Mouse (Mus musculus): ENCODE results near the gene Map2.

Map2 gene

DNA sequence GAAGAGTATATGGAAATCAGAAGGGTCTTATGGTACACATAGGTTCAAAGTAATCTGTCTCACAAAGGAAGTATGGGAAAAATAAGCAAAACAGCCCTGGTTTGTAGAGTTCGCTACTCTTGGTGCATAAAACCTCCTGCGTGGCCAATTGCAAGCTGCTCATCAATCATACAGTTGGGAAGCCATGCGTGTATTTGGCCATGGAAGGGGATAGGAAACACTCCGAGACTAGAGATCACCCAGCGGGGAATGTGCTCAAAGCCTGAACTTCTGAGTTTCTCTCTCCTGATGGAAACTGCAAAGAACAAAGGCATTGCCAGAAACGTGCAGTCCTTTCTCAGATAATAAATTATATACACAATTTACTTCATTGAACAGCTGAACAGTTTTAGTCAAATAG lies 124.3 kb downstream of the Map2 start:
- DNase-seq (ENCODE audit: low spot score): no peak

DNA sequence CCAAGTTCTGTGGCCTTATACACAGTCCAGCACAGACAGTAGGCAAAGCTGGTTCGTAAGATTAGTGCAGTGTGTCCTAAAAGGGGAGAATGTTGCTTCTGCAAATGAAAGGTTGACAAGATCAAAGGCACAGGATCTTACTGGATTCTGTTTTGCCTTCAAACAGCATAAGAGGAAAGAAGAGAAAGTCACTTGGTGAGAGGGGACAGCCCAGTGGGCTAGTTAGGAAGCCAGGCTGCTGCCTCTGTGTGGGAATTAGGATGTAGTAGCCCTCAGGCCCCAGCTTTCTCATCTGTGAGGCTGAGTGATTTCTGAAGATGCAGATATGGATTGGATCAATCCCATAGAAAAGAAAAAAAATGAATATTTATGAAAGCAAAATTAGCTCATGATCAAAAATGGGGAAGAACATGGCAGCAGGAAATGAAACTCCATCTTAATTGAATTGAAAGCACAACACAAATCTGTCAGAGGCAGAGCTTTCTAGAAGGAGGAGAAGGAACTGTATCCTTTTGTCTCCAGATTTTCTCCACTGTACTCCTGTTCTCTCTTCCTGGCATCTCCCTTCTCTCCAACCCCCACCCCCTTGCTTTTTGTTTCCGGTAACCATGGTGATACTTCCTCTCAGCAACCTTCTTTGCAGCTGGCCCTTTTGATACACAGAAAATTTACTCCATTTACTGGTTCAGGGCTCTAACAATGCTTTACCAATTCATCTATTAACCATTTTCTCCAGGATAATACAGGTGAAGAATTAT lies 145.5 kb downstream of the Map2 start:
- DNase-seq (ENCODE audit: low spot score): peak; percentile 50

DNA sequence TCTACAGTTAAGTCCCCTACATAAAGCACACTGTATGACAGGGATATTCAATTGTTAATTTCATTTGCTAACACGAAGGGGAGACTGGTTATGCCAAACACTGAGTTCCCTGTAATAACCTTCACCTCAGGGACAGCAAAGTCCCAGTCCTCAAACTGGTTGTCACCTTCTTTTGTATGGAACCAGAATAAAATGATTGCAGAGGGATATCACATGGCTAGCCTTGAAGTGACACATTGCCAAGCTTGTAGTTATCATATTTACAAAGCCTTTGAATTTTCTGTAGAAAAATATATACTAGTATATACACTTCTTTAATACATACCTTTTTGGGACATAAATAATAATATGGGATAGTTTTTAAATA lies 146.0 kb downstream of the Map2 start:
- DNase-seq (ENCODE audit: low spot score): peak; percentile 29

DNA sequence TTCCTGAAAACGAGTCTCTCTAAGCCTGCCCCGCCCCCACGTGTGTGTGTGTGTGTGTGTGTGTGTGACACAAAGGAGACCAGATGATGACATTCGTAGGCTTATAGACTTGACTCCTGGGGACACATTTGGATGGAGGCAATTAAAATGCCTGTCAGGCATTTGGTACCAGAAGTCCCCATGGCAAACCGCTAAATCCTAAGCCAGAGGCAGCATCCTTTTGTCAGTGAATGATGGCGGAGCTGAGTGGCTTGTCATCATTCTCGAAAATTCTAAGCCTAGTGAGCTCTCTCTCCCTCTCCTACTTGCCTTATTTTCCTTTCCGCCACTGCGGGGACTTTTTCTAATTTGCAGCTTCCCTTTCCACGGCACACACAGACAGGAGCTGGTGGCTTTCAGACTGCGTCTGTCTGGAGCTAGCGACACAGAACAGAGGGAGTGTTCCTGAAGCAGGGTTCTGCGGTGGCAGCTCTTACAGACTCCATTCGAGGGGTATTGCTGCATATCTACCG lies 146.6 kb downstream of the Map2 start:
- peak; percentile 66 for DNase-seq (ENCODE audit: low spot score)

DNA sequence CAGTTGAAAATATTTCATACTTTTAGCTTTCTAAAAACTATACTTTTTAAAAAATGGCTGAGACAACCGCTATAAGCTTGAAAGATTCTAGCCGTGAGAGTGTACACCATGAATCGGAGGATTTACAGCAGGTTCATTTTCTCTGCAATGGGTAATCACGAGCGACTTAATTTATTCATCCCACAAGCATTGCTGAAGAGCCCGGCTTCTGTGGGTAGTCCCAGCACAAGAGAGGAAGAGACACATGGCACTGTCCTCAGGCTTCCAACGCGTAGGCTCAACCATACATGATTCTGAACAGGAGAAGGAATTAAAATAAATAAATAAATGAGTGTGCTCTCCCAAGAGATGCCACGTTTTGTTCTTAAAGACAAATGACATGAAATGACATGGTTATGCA lies 148.4 kb downstream of the Map2 start:
- peak; percentile 28 for DNase-seq (ENCODE audit: low spot score)

DNA sequence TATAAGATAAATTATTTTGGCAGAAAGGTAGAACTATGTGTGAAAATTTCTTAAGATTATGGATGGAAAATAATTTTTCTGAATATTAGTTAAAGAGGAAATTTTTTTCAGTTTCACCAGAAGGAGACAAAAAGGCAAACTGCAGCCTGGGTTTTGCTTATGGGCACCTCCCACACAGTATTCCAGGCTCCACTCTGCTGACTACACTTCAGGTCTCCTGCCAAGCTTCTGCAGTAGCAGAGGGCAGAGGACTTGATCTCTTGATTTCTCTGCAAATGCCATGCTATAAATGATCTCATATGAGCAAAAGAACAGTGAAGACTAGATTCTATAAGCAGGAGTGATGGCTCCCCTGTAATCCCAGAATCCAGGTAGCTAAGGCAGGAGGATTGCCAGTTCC lies 149.9 kb downstream of the Map2 start:
- no peak for DNase-seq (ENCODE audit: low spot score)

DNA sequence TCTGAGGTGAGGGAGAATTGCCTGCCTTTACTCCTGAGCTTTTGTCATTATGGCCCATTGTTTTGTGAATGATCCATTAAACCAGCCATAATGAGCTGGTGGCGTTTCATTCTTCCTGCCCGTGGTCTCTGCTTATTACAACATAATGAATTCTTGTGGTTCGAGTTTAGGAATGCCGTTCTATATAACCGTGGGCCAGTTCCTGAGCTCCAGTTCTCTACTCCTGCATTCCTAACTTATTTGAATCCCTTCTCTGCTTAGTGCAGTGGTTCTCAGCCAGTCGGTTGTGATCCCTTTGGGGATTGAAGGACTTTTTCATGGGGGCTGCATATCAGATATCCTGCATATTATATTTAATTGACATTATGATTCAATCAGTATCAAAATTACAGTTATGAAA lies 153.9 kb downstream of the Map2 start:
- peak; percentile 31 for DNase-seq (ENCODE audit: low spot score)

DNA sequence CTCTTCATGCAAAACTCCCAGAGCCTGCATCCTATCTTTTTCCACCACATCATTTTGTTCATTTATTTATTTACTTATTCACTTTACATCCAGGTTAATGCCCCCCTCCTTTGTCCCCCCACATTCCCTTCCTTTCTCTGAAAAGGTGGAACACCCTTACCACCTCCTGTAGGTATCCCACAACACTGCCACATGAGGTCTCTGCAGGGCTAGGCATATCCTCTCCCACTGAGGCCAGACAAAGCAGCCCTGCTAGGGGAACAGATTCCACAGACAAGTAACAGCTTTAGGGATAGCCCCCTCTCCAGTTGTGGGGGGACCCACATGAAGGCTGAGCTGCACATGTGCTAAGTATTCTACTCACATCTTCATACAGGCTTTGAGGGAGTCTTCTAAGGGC lies 154.5 kb downstream of the Map2 start:
- no peak for DNase-seq (ENCODE audit: low spot score)

DNA sequence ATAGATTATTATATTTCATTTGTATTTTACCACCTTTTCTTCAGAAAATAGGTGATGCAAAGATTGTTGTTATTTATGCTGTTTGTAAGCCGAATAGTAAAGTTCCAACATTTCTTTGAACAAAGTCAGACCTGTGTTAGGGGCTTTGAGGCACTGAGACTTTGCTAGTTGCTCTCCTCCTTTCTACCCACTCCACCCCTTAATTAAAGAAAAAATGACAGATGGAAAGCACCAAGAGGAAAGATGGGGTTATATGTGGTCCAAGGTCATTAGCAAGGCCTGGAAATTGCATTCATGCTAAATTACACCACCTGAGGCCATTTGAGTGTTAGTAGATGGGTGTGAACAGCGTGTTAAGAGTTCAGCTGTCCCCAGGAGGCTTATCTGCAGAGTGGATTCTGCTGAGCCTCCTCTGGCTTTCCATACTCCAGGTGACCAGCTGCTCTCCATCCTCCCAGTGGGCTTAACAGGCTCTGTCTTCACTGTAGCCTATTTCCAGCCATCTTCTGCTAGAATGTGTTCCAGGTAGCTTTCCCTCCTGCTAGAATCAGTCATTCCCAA lies 160.7 kb downstream of the Map2 start:
- peak; percentile 24 for DNase-seq (ENCODE audit: low spot score)

DNA sequence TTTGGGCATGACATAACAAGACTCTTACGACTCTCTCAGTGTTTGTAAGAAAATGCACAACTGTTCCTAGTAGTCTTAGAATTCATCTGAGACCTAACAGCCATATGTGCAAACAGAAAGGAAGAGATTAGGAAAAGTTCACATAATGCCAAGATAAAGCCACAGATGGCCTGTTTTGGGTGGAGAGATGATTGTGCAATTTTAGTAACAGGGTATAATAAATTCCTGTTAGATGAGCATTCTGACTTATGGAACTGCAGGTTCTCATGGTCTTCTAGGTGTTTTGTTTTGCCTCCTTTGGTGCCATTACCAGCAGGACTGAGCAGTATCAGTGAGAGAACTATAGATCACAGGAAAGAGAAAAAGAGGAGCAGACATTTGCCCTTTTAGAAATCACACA lies 164.1 kb downstream of the Map2 start:
- DNase-seq (ENCODE audit: low spot score): no peak

DNA sequence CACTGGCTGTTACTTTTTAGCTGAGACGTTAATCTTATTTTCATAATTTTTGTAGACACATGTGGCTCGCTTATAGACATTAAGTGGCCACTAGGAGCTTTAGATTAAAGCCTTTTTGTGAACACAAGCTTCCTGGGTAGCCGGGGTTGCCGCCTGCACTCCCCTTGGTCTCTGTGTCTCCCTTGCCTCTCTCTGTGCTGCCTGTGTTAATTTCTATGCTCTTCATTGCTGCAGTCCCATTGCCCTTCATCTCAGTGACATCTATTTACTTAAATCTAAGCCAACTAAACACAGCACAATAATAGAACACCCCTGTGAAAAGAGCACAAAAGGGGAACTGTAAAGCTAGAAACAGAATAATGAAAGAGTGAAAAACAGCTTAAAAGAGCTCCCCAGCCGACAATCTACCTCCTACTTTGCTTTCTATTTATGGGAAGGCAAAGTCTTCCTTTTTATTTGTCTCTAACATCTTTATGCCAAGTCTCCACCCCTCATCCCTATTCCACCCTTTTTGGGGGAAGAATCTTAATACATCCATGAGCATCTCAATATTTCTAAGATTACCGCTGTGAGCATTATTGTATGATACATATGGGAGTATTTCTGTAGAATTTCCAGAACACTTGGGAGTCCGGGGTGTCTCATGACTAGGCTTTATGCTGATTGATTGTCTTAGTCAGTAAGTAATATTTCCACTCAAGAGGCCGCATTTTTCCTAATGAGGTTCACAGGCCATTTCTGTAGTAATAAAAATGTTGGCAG lies 173.5 kb downstream of the Map2 start:
- DNase-seq (ENCODE audit: low spot score): no peak

DNA sequence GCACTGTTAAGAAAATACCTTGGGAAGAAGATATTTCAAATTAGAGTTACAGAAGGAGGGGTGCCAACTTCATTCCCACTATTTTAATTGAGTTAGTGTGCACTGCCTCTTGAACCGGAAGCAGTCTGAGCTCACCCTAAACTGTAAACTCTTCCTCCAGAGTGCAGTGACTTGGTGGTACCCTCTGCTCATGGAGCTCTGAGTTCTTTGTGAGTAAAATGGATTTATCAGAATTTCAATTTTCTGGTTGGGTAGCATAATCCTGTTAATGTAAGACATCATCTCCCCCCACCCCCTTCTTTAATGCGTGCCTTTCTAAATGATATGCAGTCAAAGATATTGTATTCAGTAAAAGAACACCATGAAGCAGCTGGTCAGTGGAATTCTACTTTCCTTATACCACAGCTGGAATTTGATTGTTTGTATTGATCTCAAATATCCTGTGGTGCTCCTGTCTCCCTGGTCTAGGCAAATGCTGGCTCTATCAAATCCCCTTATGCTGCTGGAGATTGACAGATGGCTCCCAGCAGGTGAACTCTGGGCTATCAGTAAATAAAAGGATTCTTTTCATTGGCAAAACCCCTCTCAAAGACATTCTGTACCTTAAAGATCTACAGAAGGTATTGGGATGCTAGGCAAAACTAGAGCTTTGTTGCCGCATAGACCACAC lies 174.2 kb downstream of the Map2 start:
- DNase-seq (ENCODE audit: low spot score): no peak

DNA sequence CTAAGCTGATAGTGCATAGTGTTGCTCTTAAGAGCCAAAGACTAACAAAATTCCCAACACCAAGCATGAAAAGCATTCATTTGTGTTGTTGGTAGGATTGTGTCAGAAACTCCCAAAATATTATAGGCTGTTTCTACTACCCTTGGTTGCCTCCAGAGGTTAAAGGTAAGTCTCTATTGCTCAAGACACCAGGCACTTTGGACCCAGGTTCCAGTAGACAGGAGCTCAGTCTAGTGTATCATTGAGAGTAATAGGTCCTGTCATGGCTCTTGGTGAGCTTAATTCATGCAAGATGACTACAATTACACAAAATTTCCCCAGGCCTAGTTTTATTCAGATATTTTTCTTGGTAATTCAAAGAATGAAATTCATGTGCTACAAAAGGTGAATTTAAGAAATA lies 176.3 kb downstream of the Map2 start:
- DNase-seq (ENCODE audit: low spot score): no peak

DNA sequence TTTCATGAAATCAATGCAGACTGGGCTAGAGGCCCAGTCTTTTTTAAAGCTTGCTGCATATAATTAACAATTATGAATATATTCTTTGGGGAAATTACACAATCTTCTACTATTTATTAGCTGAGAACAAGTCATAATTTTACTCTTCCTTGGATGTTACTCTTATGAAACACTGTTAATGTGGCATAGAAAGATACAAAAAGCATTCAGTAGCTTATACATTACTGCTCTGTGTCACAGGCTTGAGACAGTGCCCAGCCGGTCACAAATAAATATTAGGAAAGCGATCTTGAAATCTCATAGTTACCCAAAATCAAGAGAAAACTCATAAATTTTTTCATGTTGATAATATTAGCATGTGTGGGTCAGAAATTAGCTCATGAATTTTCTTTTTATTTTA lies 186.7 kb downstream of the Map2 start:
- DNase-seq (ENCODE audit: low spot score): no peak

DNA sequence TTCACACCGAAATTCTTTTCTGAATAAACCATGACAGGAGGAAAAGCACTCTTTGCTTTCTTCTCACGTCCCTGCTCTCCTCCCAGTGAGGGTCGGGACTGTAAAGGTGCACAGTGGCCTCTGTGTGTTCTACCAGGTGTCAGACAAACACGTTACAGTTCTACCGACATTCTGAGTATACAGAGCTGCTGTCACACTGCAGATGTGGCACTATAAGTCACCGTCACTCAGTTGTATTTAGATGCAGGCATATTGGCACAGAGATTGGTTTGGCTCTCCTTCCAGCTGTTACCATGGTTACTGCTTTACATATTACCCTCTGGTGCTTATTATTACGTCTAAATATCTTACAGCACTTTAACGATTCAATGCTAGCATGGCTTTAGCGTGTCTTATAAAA lies 188.2 kb downstream of the Map2 start:
- no peak for DNase-seq (ENCODE audit: low spot score)

DNA sequence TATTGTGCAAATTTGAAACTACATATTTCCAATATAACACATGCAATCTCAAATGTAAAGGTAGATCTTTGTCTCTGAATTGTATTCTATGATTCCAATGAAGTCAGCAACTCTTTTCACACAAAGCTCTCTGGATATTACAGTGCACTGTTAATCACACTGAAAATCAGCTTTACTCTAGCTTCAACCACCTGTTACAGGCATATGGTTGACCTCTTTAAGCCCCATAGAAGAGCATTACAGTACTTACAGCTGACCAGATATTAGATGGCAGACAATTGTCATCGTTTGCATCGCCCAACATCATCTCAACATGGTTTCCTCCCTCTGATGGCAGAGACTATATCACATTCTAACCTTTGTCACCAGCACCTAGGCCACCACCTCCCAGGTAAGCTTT lies 189.3 kb downstream of the Map2 start:
- peak; percentile 35 for DNase-seq (ENCODE audit: low spot score)

DNA sequence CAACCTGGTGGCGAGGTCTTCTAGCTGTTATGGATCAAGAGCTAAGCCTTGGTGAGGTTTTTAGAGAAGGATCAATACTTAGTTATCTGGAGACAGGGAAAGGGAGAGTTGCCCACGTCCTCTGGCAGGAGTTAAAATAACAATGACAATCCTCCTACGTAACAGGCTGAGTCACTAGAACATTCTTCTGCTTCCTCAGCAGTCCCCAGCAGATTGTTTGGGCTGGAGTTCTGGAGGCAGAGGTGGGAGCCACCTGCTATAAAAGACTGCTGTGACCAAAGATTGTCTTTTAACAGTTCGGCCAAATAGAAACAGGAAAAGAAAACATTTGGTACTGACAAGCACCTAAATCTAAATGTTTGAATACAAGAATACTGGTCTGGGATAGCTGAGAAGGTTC lies 190.5 kb downstream of the Map2 start:
- no peak for DNase-seq (ENCODE audit: low spot score)

DNA sequence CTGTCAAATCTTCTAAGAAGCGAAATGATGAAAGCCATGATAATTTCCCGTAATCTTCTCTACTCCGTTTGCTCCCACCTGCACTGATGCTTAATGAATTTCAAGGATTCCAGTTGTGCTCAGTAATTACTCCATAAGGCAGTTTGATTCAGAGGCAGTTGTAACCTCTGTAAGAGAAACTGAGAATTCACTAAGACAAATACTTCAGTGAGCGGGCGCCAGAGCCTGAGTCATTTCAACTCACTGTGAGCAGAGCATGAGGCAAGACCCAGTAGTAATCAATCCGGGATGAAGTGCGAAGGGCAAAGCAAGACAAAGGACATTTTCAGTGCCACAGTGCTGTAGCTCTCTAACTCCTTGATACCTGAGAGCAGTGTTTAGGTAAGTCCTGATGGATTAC lies 194.4 kb downstream of the Map2 start:
- no peak for DNase-seq (ENCODE audit: low spot score)

DNA sequence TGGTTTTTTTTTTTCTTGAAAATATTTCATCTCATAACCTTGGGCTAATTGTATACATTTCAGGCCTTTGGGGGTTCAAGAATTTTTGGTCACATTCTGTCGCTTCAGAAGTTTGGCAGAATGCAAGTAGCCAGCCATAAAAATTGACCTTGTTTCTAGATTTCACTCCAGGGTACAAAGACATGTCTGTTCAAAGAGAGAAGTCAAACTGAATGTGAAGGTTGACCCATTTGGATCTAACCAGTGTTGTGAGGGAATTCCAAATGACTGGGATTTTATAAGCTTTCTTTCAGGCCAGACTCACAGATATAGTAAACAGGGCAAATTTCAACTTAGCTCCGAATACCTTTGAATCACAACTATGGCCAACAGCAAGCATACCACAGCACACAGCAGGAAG lies 196.3 kb downstream of the Map2 start:
- DNase-seq (ENCODE audit: low spot score): peak; percentile 27

DNA sequence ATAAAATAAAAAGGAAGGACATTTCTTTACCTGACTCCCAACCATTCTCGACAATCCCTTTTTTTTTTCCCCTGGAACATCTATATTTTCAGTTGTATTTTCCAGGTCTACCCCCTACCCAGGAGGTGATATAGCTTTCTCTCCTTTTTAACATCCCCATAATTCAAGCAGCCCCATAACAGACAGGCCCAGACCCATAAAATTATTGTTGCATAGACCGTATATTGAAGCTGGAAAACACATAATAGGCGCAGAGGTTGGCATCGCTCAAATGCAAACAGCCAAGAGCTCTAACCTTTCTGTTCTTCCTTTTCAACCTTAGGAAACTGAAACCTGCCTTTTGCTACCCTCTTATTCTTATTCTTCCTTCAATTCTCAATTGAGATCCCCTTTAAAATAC lies 211.2 kb downstream of the Map2 start:
- no peak for DNase-seq (ENCODE audit: low spot score)

DNA sequence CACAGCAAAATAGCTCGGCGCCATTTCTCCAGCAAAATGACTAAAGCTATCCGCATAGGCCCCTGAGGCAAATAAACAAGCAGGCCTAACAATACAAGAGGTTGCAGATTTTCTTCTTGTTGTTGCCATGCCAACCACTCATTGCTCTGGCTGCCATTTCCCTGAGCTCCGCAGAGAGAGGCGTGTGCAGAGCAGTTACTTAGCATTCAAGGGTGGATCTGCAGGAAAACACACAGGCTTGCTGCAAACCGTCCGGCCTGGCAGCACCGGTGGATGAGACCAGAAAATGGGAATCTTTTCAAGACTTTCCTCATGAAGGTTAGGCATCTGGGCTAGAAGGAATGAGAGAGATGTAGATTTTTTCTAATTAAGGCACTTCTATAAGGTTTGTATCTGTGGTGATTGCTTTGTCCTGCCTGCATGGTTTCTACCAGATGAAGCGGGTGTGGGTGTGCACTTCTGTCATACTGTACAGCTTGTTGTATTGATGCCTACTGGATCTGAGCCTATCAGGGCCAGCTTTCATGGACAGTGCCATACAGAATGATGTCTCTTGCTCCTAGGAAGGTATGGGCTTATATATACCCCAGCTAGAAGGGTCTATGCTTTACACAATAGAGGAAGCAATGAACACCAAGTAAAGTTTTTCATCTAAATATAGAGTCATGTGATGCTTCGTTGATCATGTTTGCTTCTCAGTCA lies 211.8 kb downstream of the Map2 start:
- peak; percentile 36 for DNase-seq (ENCODE audit: low spot score)

DNA sequence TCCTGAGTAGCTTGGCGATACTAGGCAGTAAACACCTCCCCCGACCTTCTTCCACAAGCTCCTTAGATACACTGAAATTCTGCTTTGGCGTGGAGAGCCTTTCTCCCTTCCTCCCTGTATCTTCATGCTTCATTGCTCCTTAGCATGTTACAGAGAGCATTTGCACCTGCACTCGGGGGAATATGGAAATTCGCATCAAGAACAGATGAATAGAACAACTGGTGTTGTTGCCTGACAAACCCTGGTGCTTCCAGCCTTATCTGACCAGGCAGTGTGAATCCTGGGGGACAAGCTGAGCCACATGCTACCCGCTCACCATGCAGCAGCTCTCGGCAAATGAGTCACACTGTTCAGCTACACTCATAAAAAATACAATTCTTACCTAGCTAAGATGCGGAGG lies 213.5 kb downstream of the Map2 start:
- DNase-seq (ENCODE audit: low spot score): peak; percentile 61

Measured in retina, embryonic 14.5 days (tissue).